Mouse (Mus musculus): Measurements from ENCODE around the gene H2afy2. TPM values are rescaled to one million over a fixed set of nuclear protein-coding genes. Genes with fewer than 3 reads are reported as not detected.

The H2afy2 gene
- polyA plus RNA-seq, 1 experiment from 2014 or later: 23.9 TPM

DNA sequence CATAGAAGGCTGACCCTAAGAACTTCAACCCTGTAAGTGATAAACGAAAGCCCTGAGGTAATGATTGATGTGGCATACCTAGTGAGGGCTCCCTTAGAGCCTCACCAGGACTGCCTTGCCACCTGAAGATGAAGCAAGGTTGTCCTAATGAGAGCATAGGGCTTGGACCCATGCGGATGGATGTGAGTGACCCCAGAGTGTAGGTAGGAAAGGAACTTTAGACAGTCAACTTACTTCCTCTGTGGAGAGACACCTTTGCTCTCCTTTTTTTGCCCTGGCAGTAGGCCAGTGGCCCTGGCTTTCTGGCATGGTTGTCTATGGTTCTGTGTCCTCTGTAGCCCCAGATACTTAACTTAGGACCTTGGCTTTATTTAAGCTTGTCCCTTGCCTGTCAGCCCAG, 86.9 kb downstream of the H2afy2 start:
- ATAC-seq (no peak), DNase-seq (ENCODE audit: low spot score) (no peak)
- no peak for TF ChIP-seq CTCF (IDR thresholded peaks at IDR 0.05)
- TF ChIP-seq EP300 (IDR thresholded peaks at IDR 0.05): no peak
- no peaks in the 10 kb centered on the region for H3K9me3 ChIP-seq (ENCODE audit: low read length)
- WGBS: 70% methylated on average over 2 of the region's 2 CpGs
- no peak overlapping the region for H3K27ac ChIP-seq (ENCODE audit: low read length)
- H3K4me2 ChIP-seq (replicated peaks; ENCODE audit: low read depth, low read length): peak overlapping the region; percentile 100
- H3K36me3 ChIP-seq (ENCODE audit: insufficient read depth, low read length): peaks cover 13% of the 10 kb centered on the region; the same call in 1 of the 2 replicates
- H3K9ac ChIP-seq (replicated peaks; ENCODE audit: low read depth): no peak overlapping the region
- no peaks in the 10 kb centered on the region for H3K27me3 ChIP-seq (replicated peaks; ENCODE audit: insufficient read depth, low read length)
- H3K4me1 ChIP-seq (ENCODE audit: insufficient read depth, low read depth, low read length): peaks cover 8% of the 10 kb centered on the region; the same call in 1 of the 2 replicates
- no peak overlapping the region for H3K4me3 ChIP-seq (ENCODE audit: low read depth, low read length)

DNA sequence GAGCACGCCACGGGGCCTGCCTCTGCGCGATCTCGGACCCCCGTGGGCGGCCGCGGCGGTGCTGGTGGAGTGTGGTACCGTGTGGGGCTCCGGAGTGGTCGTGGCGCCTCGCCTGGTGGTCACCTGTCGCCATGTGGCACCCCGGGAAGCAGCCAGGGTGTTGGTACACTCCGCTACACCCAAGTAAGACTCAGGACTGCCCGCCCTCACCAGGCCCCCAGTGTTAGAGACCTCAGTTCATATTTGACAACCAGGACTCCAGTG, 87.5 kb downstream of the H2afy2 start:
- 7% methylated on average over 18 of the region's 19 CpGs for WGBS
- Histone ChIP-seq H3K27ac (ENCODE audit: low read length) (no peak overlapping the region), H3K27me3 (replicated peaks; ENCODE audit: insufficient read depth, low read length) (no peaks in the 10 kb centered on the region), H3K4me1 (ENCODE audit: insufficient read depth, low read depth, low read length) (peaks cover 8% of the 10 kb centered on the region; the same call in 1 of the 2 replicates), H3K4me3 (ENCODE audit: low read depth, low read length) (peak overlapping the region; percentile 93), H3K36me3 (ENCODE audit: insufficient read depth, low read length) (peaks cover 17% of the 10 kb centered on the region; the same call in 1 of the 2 replicates), H3K4me2 (replicated peaks; ENCODE audit: low read depth, low read length) (peak overlapping the region; percentile 100), H3K9ac (replicated peaks; ENCODE audit: low read depth) (peak overlapping the region; percentile 66), H3K9me3 (ENCODE audit: low read length) (no peaks in the 10 kb centered on the region)
- DNase-seq (ENCODE audit: low spot score) (no peak), ATAC-seq (no peak)
- TF ChIP-seq CTCF (IDR thresholded peaks at IDR 0.05) (no peak), EP300 (IDR thresholded peaks at IDR 0.05) (no peak)

DNA sequence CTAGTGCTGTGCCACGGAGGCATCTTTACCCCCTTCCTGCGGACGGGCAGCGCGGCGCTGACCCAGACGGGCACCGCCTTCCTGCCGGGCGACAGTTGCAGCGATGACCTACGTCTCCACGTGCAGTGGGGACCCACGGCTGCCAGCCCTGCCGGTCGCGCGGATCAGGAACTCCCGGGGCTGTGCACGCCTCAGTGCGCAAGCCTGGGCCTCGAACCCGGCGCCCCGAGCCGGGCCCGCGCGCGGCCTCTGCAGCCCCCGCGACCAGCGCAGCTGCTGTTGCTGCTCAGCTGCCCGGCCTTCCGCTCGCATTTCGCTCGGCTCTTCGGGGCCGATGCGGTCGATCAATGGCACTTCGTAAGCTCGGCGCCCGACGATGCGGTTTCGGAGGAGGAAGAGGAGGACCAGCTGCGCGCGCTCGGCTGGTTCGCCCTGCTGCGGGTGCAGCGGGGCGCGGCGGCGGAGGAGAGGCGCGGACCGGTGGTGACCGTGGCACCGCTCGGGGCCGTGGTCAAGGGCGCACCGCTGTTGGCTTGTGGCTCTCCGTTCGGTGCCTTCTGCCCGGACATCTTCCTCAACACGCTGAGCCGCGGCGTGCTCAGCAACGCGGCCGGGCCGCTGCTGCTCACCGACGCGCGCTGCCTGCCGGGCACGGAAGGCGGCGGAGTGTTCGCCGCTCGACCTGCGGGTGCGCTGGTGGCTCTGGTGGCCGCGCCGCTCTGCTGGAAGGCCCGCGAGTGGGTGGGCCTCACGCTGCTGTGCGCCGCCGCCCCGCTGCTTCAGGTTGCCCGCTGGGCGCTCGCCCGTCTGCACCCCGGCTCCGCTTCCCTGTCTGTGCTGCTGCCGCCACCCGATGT, 88.0 kb downstream of the H2afy2 start:
- Histone ChIP-seq H3K9me3 (ENCODE audit: low read length) (no peaks in the 10 kb centered on the region), H3K4me3 (ENCODE audit: low read depth, low read length) (peak overlapping the region; percentile 93), H3K4me2 (replicated peaks; ENCODE audit: low read depth, low read length) (peak overlapping the region; percentile 100), H3K27me3 (replicated peaks; ENCODE audit: insufficient read depth, low read length) (no peaks in the 10 kb centered on the region), H3K36me3 (ENCODE audit: insufficient read depth, low read length) (peaks cover 17% of the 10 kb centered on the region; the same call in 1 of the 2 replicates), H3K27ac (ENCODE audit: low read length) (no peak overlapping the region), H3K9ac (replicated peaks; ENCODE audit: low read depth) (peak overlapping the region; percentile 66), H3K4me1 (ENCODE audit: insufficient read depth, low read depth, low read length) (peaks cover 8% of the 10 kb centered on the region; the same call in 1 of the 2 replicates)
- WGBS: 2% methylated on average over 81 of the region's 111 CpGs
- TF ChIP-seq CTCF (IDR thresholded peaks at IDR 0.05) (0 out of 2 replicates have a peak, but pooled peaks have one; percentile 1), EP300 (IDR thresholded peaks at IDR 0.05) (no peak)
- ATAC-seq: peak; percentile 52
- peak; percentile 11 for DNase-seq (ENCODE audit: low spot score)

DNA sequence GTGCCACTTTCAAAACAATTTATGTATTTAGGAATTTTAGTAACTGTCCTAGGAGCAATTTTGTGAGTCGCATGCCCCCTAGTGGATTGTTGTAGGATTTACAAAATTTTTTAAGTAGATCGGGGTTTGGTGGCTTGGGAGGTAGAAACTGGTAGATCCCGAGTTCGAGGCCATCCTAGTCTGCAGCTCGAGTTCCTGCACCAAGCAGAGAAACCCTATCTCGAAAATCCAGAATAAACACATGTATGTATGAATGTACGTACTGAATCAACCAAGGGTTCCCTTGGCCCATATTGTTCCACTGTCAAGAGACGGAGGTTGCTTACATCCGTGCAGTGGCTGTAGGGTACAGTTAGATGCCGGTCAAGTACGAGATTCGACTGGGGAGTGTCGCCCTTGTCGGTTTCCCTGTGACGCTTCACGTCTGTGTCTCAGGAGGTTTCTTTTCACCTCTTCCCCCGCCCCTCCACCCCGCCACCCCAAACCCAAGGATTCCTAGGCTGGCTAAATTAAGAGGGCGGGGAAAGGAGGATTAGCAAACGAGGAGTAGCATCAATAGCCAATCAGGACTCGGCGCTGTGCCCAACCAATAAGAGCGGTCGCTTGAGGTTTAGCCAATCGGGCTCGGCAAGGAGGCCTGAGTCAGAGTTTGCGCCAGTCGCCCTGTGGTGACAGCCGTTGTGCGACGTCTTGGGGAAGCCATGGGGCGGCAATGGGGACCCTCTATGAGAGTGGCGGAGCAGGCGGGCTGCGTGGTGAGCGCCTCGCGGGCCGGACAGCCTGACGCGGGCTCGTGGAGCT, 88.9 kb downstream of the H2afy2 start, which contains the start of gene Tysnd1:
Tysnd1 (plus strand) TSS at position 645 of the 801 bp plus-strand sequence.
- WGBS: 2% methylated on average over 42 of the region's 42 CpGs
- Histone ChIP-seq H3K27ac (ENCODE audit: low read length) (no peak within 1 kb of the TSS), H3K9ac (replicated peaks; ENCODE audit: low read depth) (peak within 1 kb of the TSS; percentile 66), H3K4me2 (replicated peaks; ENCODE audit: low read depth, low read length) (peak within 1 kb of the TSS; percentile 100), H3K4me1 (ENCODE audit: insufficient read depth, low read depth, low read length) (peaks cover 8% of the 10 kb centered on the region; the same call in 1 of the 2 replicates), H3K9me3 (ENCODE audit: low read length) (no peaks in the 10 kb centered on the region), H3K4me3 (ENCODE audit: low read depth, low read length) (peak within 1 kb of the TSS; percentile 93), H3K36me3 (ENCODE audit: insufficient read depth, low read length) (peaks cover 26% of the 10 kb centered on the region; the same call in 1 of the 2 replicates), H3K27me3 (replicated peaks; ENCODE audit: insufficient read depth, low read length) (no peaks in the 10 kb centered on the region)
- TF ChIP-seq EP300 (IDR thresholded peaks at IDR 0.05): no peak
- TF ChIP-seq CTCF (IDR thresholded peaks at IDR 0.05): peak; percentile 59
- peak; percentile 99 for DNase-seq (ENCODE audit: low spot score)
- peak; percentile 98 for ATAC-seq

DNA sequence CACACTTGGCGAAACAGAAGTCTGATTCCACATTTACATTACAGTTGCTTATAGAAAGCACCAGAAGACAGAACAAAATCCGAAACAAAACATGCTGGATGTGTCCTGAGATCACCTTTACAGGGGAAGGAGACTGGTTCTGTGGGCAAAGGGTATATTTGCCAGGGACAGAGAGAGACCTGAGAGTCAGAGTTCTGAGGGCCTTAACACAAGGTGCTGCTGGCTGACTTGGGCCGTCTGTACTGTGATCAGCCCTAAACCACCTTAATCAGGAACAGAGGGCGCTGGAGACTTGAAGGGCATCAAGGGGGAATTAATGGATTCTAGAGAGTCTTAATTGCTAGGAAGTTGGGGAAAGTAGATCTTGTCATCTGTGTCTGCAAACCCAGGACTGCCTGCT, 90.4 kb downstream of the H2afy2 start:
- H3K4me3 ChIP-seq (ENCODE audit: low read depth, low read length): no peak overlapping the region
- DNase-seq (ENCODE audit: low spot score): no peak
- ATAC-seq: no peak
- no peaks in the 10 kb centered on the region for H3K27me3 ChIP-seq (replicated peaks; ENCODE audit: insufficient read depth, low read length)
- H3K27ac ChIP-seq (ENCODE audit: low read length): no peak overlapping the region
- no peak overlapping the region for H3K9ac ChIP-seq (replicated peaks; ENCODE audit: low read depth)
- H3K9me3 ChIP-seq (ENCODE audit: low read length): no peaks in the 10 kb centered on the region
- peaks cover 34% of the 10 kb centered on the region for H3K36me3 ChIP-seq (ENCODE audit: insufficient read depth, low read length)
- 70% methylated on average over 4 of the region's 4 CpGs for WGBS
- H3K4me1 ChIP-seq (ENCODE audit: insufficient read depth, low read depth, low read length): peaks cover 8% of the 10 kb centered on the region; the same call in 1 of the 2 replicates
- no peak overlapping the region for H3K4me2 ChIP-seq (replicated peaks; ENCODE audit: low read depth, low read length)
- TF ChIP-seq CTCF (IDR thresholded peaks at IDR 0.05): no peak
- TF ChIP-seq EP300 (IDR thresholded peaks at IDR 0.05): no peak

DNA sequence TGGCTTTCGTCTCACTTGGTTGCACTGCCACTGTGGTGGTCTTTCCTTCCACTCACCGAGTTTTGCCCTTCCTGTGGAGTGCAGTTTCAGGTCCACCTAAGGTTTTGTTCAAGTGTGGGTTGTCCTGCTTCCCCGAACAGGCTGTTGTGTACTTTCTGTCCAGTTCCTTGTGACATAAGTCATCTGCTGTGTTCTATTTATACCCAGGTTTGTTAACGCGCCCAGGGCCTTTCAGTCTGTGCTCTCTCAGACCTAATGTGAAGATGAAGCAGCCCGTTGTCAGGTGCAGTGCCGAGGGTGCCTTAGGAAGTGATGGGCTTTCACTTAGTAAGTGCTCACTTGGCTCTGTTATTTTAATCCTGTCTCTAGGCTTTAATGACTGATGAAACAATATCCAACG, 94.5 kb downstream of the H2afy2 start:
- Histone ChIP-seq H3K4me3 (ENCODE audit: low read depth, low read length) (no peak overlapping the region), H3K9ac (replicated peaks; ENCODE audit: low read depth) (no peak overlapping the region), H3K4me2 (replicated peaks; ENCODE audit: low read depth, low read length) (no peak overlapping the region), H3K27ac (ENCODE audit: low read length) (no peak overlapping the region), H3K9me3 (ENCODE audit: low read length) (no peaks in the 10 kb centered on the region), H3K4me1 (ENCODE audit: insufficient read depth, low read depth, low read length) (no peaks in the 10 kb centered on the region), H3K27me3 (replicated peaks; ENCODE audit: insufficient read depth, low read length) (no peaks in the 10 kb centered on the region), H3K36me3 (ENCODE audit: insufficient read depth, low read length) (peaks cover 56% of the 10 kb centered on the region)
- ATAC-seq (no peak), DNase-seq (ENCODE audit: low spot score) (no peak)
- TF ChIP-seq EP300 (IDR thresholded peaks at IDR 0.05) (no peak), CTCF (IDR thresholded peaks at IDR 0.05) (no peak)
- WGBS: 82% methylated on average over 8 of the region's 8 CpGs

Small RNA genes lying within 50 kb of the gene (microRNA-seq; reads per million reads assigned to microRNA genes)
- gene Mir5108: not detected

Other genes with a start within 250 kb of the H2afy2 start
- gene Npffr1, start 188.7 kb downstream of the H2afy2 start, polyA plus RNA-seq (2015; fragmentation: Nextera tagmentation; extraction: Ambion mirVana): 0.19 and 0.54 TPM in 2 replicates
- 39.8 and 40.1 TPM in 2 replicates for gene Ppa1, start 135.6 kb downstream of the H2afy2 start, polyA plus RNA-seq (2015; fragmentation: Nextera tagmentation; extraction: Ambion mirVana)
- 184 and 185 TPM in 2 replicates for gene Sar1a, start 103.8 kb downstream of the H2afy2 start, polyA plus RNA-seq (2015; fragmentation: Nextera tagmentation; extraction: Ambion mirVana)
- gene Tysnd1, start 88.6 kb downstream of the H2afy2 start, polyA plus RNA-seq (2015; fragmentation: Nextera tagmentation; extraction: Ambion mirVana): 18.3 and 20.8 TPM in 2 replicates
- 15.3 and 15.8 TPM in 2 replicates for gene Aifm2, start 68.9 kb downstream of the H2afy2 start, polyA plus RNA-seq (2015; fragmentation: Nextera tagmentation; extraction: Ambion mirVana)
- gene Col13a1, start 195.0 kb upstream of the H2afy2 start, polyA plus RNA-seq (2015; fragmentation: Nextera tagmentation; extraction: Ambion mirVana): 54.8 and 61.8 TPM in 2 replicates

All from lung, postnatal 0 days (tissue).